Mouse (Mus musculus) embryo, embryonic 10.5 days (tissue): ENCODE results near the gene Csf1.

Experiments used
- DNase-seq: peaks from one replicate; pipeline ENCODE4 v3.0.0-alpha.2; 2015; ENCODE audit warnings: low spot score

Csf1 gene

GRCm38 (mm10) chr3:107759929-107760581 is at the start of gene Csf1:
Gene Csf1 (minus strand): TSS chr3:107760469.
- DNase-seq = peak; percentile 85

- no peak for DNase-seq
These were observed 47.9 kb upstream of the Csf1 start for GRCm38 (mm10) chr3:107808013-107808750.

- DNase-seq = no peak
These were observed 47.2 kb upstream of the Csf1 start for GRCm38 (mm10) chr3:107807386-107807974.

- no peak for DNase-seq
These were observed 46.6 kb upstream of the Csf1 start for GRCm38 (mm10) chr3:107806916-107807315.

DNA sequence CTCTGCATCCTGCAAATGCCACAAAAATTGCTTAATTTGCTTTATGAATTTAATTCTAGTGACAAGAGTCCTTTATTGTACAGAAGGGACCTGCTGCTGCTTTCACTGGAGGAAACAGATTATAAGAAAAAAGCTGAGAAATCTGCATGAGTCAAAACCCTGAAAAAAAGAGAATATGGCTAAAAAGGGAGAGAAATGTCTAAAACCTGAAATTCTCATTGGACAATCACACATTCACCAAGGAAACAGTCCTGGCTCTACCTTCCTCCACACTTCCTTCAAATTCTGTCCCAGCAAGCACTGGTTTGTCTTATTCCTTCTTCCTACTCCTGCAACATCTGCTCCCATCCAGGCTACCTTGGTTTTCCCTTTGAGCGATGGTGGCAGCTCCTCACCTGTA is 44.5 kb upstream of the Csf1 start:
- DNase-seq = no peak

DNA sequence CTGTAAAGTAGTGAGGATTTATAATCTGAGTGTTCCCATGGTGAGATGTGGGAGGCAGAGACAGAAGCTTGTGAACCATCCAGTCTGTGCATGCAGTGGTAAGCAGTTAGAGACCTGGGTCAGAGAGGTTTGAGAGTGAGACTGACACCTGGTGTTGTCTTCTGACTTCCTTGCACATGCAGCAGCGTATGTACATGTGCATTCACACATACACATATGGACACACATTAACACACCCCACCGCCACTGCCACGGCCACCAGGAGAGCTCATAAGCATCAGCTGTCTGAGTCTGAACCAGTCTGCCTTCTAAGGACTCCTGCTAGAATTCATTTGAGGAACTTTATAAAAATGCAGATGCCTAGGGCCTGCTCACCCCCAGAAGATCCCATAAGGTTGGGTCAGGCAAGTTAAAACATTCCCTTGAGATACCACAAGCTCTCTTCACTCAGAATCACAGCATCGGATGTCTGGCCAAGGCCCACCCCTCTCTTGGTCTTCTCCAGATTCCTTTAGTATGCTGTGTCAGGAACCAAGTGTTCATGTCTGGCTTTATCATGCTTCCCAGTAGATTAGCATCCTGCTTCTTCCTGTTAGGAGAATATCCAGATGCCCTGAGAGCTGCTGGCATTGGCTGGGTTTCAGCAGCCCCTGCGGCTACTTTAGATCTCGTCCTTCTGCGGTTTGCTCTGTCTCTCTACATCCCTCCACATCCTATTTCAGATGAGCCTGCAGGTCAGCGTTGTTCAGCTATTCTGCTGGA is 42.1 kb upstream of the Csf1 start:
- DNase-seq = no peak

DNA sequence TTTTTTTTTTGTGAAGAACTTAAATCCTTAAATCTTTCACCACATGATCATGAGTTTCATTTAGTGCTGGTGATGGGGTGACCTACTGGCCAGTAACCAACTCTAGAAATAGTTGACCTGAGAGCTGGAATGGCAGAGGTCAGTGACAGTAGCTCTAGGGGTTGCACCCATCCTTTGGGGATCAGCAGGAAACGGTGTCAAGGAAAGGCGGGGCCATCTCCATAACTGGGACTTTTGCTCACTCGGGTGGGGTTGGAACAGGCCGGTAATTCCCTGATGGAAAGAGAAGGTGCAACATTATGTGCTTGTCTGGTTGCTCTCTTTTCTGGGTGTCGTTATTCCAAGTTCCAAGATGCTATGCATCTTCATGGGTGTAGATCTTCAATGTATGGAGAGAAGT is 38.7 kb upstream of the Csf1 start:
- DNase-seq = no peak

GRCm38 (mm10) chr3:107796191-107796983 is 36.1 kb upstream of the Csf1 start:
- no peak for DNase-seq

- DNase-seq = no peak
These were observed 34.6 kb upstream of the Csf1 start for GRCm38 (mm10) chr3:107794890-107795289.

GRCm38 (mm10) chr3:107793300-107794201 is 33.3 kb upstream of the Csf1 start:
- peak; percentile 50 for DNase-seq

DNA sequence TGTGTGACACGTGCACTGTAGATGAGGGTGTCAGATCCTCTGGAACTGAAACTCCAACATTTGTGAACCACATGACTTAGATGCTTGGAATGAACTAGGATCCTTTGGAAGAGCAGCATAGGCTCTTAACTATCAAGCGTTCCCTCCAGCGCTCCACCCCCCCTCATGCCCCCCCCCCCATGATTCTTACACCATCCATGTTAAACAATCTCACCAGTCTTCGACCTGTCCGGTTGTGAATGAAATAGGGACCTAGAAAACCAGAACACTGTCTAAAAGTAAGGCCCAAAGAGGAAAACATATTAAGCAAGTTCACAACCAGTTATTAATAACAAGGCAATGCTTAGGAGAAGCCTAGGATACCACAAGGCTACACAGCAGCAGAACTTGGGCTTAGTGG is 32.5 kb upstream of the Csf1 start:
- no peak for DNase-seq

DNA sequence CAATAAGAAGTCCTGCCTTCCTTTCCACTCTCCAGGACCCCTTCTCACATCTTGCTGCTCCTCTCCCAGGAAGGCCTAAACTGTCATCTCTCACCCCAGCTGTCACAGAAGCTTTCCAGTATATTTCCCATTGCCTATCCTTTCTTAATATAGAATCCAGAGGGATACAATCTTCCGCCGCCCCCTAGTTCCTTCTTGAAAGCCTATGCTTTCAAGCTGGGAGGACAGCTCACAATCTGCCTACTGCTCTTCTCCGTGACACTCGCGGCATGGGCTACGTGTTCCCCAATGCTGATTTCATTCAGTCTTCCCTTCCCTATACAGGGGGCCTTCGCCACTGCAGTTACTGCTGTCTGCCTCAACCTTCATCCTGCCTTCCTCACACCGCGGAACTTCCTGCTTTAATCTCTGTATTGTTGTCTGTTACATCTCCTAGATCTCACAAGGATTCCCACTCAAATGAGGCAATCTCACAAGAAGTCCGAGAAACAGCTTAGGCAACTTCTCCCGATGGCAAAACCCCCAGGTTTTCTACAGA is 30.6 kb upstream of the Csf1 start:
- DNase-seq = no peak

GRCm38 (mm10) chr3:107790227-107790626 is 30.0 kb upstream of the Csf1 start:
- DNase-seq = no peak

DNA sequence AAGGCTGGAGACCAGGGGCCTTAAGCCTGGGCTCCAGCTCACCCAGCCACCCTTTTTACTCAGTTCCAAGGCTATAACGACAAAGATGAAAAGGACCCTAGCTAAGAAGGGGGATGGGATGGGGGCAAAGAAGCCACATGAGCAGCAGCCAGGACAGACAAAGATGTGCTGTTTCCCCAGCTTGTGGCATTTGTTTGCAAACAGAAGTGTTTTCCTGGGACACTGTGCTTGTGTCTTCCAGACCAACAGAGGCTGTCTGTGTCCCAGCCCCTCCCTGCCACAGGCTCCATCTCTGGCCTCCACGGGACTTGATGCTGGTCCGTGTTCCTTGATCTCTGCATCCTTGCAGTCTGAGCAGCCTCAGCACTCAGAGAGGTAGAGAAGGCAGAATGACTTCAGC is 28.6 kb upstream of the Csf1 start:
- DNase-seq = no peak

- DNase-seq = no peak
These were observed 27.6 kb upstream of the Csf1 start for GRCm38 (mm10) chr3:107787613-107788501.

GRCm38 (mm10) chr3:107786980-107787612 is 26.8 kb upstream of the Csf1 start:
- peak; percentile 42 for DNase-seq

- no peak for DNase-seq
These were observed 26.1 kb upstream of the Csf1 start for GRCm38 (mm10) chr3:107786344-107786743.

GRCm38 (mm10) chr3:107785546-107785945 is 25.3 kb upstream of the Csf1 start:
- DNase-seq = no peak

DNA sequence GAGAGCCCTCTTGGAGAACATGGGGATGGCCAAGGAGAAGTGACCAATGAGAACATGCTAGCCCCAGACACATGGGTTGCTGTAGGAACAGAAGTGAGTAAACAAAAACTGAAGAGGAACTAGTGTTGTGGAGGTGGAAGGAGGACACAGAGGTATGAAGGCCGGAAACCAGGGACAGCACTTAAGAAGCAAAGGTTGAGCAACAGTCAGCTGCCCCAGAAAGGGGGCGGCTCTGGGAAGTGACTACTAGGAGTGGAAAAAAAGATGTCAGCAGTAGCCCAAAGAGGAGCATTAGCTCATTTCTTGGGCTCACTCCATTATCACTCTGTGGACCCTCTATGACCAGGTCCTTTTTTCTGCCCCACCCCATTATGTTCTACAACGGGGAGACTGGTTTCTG is 23.0 kb upstream of the Csf1 start:
- no peak for DNase-seq
